Mouse (Mus musculus) kidney, postnatal 36 days (tissue): Measurements from ENCODE around the gene Vav3.

Experiments used
- DNase-seq, 2 experiments: peaks; one replicate each; pipeline ENCODE4 v3.0.0; 2021 to 2022; ENCODE audit warnings: mixed read lengths in 2 of 2

Gene Vav3

GRCm38 (mm10) chr3:109711751-109712150 lies 371.3 kb downstream of the Vav3 start:
- no peak for DNase-seq

DNA sequence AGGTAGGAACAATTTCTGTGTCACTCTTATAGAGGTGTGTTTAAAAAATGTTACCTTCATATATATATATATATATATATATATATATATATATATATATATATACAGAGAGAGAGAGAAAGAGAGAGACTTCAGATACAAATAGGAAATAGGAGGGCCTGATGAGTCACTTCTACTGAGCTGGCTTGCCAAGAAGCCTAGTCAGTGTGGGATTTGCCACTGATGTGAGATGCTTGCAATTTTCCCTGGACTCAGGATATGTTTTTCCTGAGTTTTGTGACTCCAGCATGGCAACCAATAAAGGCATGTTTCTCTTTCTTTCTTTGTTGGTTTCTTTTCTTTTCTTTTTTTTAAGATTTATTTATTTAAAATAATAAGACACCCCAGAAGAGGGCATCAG lies 374.0 kb downstream of the Vav3 start:
- DNase-seq = no peak

GRCm38 (mm10) chr3:109721753-109722152 lies 381.3 kb downstream of the Vav3 start:
- no peak for DNase-seq

DNA sequence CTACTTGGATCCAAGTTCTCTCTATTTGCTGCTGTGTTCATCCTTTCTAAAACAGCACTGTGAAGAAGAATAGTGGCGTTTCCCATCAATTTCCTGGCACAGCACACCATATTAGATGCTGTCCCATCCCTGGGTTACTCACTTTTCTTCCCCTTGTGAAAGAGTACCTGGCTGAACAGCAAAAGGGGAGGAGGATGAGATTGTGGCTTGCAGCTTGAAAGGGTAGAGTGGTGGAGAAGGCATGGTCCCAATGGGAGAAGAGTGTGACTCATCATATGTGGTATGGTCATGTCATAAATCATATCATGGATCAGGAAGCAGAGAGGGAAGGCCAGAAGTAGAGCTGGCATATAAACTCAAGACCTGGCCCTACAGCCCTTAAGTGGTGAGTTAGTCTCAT lies 386.3 kb downstream of the Vav3 start:
- DNase-seq = no peak

DNA sequence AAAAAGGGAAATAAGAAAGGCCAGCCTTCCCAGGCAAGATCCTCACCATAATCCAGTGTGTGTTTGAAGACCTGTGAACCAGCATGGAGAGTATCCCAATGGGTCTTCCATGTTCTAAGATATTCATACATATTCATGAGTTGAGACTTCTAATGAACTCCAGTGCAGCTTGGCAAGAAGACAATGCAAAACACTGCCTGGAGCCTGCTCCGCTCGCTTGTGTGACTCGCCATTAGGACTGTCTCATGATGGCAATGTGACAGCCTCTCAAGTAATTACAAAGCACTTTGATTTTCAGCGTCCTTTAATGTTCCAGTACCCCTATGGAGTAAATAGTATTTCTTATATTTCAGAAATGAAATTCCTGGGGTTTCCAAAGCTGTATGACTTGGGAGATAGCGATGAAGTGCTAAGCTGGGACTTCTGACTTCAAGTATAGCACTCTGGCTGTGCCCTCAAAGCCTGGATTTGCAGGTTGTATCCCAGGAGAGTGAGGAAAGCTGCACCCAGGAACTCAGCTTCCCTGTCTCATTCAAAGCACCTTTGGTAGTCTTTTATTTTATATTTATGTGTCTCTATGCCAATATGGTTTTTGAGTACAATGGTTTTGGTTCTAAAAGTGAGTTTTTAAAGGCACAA lies 391.3 kb downstream of the Vav3 start:
- DNase-seq = peak; percentile 19 to 23

GRCm38 (mm10) chr3:109732327-109733182 lies 392.1 kb downstream of the Vav3 start:
- DNase-seq = peak; percentile 28 to 52
